Mouse (Mus musculus): ENCODE results near the gene Hist1h1d. TPM values are rescaled to one million over a fixed set of nuclear protein-coding genes. Genes with fewer than 3 reads are reported as not detected.
"Not testable (repeated sequence)": the region's sequence is repeated elsewhere in the genome, so short reads cannot be mapped to it uniquely, and the experiment has no call there.

Gene Hist1h1d
- total and polyA plus RNA-seq, 2 experiments from 2014 or later: 0.04 to 23.4 TPM

DNA sequence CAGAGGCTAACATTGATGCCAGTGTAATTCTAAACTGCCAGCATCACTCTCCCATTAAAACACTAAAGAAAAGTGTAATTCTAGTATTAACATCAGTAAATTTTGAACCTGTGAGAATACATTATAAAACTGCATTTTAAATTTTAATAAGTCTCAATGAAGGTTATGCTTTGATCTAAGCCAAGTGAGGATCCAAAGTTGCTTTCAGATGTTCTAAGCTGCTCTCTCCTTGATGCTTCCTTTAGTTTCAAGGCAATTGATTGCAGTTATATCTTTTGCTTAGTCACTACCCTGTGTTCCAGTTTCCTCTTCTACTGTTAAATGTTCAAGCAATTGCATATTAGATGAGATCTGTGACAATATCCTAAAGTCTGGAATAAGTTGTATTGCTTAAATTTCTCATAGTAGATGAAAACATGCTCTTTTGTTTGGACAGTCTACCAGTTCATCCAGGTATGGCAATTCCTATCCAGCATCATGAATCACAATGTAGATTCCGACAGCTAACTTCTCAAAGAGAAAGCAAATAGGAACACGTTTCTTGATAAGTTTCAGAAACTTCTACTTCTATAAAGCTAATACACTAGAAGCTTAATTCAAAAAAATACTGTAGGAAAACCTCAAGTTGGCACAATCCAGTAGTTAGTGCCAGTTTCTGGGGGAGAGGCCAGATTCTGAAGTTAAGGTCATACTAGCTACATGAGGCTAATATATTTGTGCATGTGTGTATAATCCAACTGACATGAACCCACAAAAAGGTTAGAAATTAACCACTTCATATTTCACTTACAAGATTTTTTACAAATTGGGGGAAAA lies 19.4 kb downstream of the Hist1h1d start:
- no peaks in the 10 kb centered on the region for H3K27me3 ChIP-seq (ENCODE audit: insufficient read depth, low read length)
- 0 out of 2 replicates have a peak overlapping the region, but pooled peaks have one; percentile 20 for H3K9ac ChIP-seq (replicated peaks; ENCODE audit: low read length, poor library complexity, severe bottlenecking)
- 0 out of 2 replicates have a peak, but pooled peaks cover 8% of the 10 kb centered on the region for H3K4me1 ChIP-seq (ENCODE audit: insufficient read depth, low read length)
- H3K36me3 ChIP-seq (ENCODE audit: insufficient read depth, low read length): no peaks in the 10 kb centered on the region
- 45% methylated on average over 2 of the region's 2 CpGs for WGBS
- H3K4me2 ChIP-seq (ENCODE audit: low read depth, low read length, poor library complexity, severe bottlenecking): peak overlapping the region; percentile 52
- no peaks in the 10 kb centered on the region for H3K9me3 ChIP-seq (ENCODE audit: low read length)
- H3K4me3 ChIP-seq (ENCODE audit: low read depth, low read length): peak overlapping the region; percentile 39; the same call in 1 of the 2 replicates
- DNase-seq (ENCODE audit: low spot score) (no peak), ATAC-seq (ENCODE audit: low FRiP score) (no peak)
- H3K27ac ChIP-seq (ENCODE audit: low read depth, low read length): no peak overlapping the region
- TF ChIP-seq CTCF (IDR thresholded peaks at IDR 0.05): no peak

- H3K9ac ChIP-seq (replicated peaks; ENCODE audit: low read length, poor library complexity, severe bottlenecking); DNase-seq (ENCODE audit: low spot score): not testable (repeated sequence)
- 12% methylated on average over 18 of the region's 20 CpGs for WGBS
Measured at GRCm38 (mm10) chr13:23573034-23573897, 20.2 kb downstream of the Hist1h1d start.

DNA sequence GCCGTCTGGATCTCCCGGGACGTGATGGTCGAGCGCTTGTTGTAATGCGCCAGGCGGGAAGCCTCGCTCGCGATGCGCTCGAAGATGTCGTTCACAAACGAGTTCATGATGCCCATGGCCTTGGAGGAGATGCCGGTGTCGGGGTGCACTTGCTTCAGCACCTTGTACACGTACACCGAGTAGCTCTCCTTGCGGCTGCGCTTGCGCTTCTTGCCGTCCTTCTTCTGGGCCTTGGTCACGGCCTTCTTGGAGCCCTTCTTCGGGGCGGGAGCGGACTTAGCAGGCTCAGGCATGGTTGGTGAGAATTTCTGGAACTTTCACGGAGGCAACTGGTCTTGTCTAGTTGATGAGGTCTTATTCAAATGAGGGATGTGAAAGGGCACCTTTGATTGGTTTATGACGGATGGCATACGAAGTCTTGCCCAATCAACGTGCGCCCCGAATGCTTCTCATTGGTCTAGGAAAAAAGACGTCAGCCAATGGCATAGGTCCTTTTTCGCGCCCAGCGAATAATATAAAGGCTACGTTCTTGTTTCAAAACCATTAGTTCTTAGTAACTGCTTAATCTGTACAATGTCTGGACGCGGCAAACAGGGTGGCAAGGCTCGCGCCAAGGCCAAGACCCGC lies 20.9 kb downstream of the Hist1h1d start, which contains the start of the genes Hist1h2bf and Hist1h2ad:
Gene Hist1h2bf, minus strand, starts transcription at position 299 of the 627 bp plus-strand sequence.
Gene Hist1h2ad, plus strand, starts transcription at position 484 of the 627 bp plus-strand sequence.
- H3K27me3 ChIP-seq (ENCODE audit: insufficient read depth, low read length); H3K36me3 ChIP-seq (ENCODE audit: insufficient read depth, low read length); H3K9ac ChIP-seq (replicated peaks; ENCODE audit: low read length, poor library complexity, severe bottlenecking); H3K4me1 ChIP-seq (ENCODE audit: insufficient read depth, low read length); H3K9me3 ChIP-seq (ENCODE audit: low read length): not testable (repeated sequence)
- ATAC-seq (ENCODE audit: low FRiP score) (peak; percentile 93), DNase-seq (ENCODE audit: low spot score) (peak; percentile 99)
- H3K4me3 ChIP-seq (ENCODE audit: low read depth, low read length): peak within 1 kb of the TSS; percentile 38
- peak within 1 kb of the TSS; percentile 67 for H3K27ac ChIP-seq (ENCODE audit: low read depth, low read length)
- under 1% methylated on average over 22 of the region's 42 CpGs for WGBS
- peak within 1 kb of the TSS; percentile 54 for H3K4me2 ChIP-seq (ENCODE audit: low read depth, low read length, poor library complexity, severe bottlenecking)

More at GRCm38 (mm10) chr13:23573034-23573897, 20.2 kb downstream of the Hist1h1d start:
- Histone ChIP-seq H3K27ac (ENCODE audit: low read depth, low read length) (peak overlapping the region; percentile 47; the same call in 1 of the 2 replicates), H3K4me3 (ENCODE audit: low read depth, low read length) (peak overlapping the region; percentile 30; the same call in 1 of the 2 replicates), H3K4me2 (ENCODE audit: low read depth, low read length, poor library complexity, severe bottlenecking) (peak overlapping the region; percentile 54)
- not testable (repeated sequence) for H3K36me3 ChIP-seq (ENCODE audit: insufficient read depth, low read length); H3K4me1 ChIP-seq (ENCODE audit: insufficient read depth, low read length); H3K9me3 ChIP-seq (ENCODE audit: low read length); H3K27me3 ChIP-seq (ENCODE audit: insufficient read depth, low read length); ATAC-seq (ENCODE audit: low FRiP score)

- not testable (repeated sequence) for H3K36me3 ChIP-seq (ENCODE audit: insufficient read depth, low read length); H3K4me1 ChIP-seq (ENCODE audit: insufficient read depth, low read length); H3K9ac ChIP-seq (replicated peaks; ENCODE audit: low read length, poor library complexity, severe bottlenecking); DNase-seq (ENCODE audit: low spot score); H3K27me3 ChIP-seq (ENCODE audit: insufficient read depth, low read length); H3K9me3 ChIP-seq (ENCODE audit: low read length)
- WGBS: under 1% methylated on average over 6 of the region's 39 CpGs
- Histone ChIP-seq H3K4me2 (ENCODE audit: low read depth, low read length, poor library complexity, severe bottlenecking) (peak overlapping the region; percentile 54), H3K27ac (ENCODE audit: low read depth, low read length) (peak overlapping the region; percentile 67), H3K4me3 (ENCODE audit: low read depth, low read length) (peak overlapping the region; percentile 30)
- ATAC-seq (ENCODE audit: low FRiP score): peak; percentile 45
Measured at GRCm38 (mm10) chr13:23574546-23575170, 21.6 kb downstream of the Hist1h1d start.

- WGBS: under 1% methylated on average over 18 of the region's 18 CpGs
Measured at GRCm38 (mm10) chr13:23575271-23575851, 22.3 kb downstream of the Hist1h1d start, which contains the start of gene Hist1h3d. TSS of gene Hist1h3d (plus strand) at chr13:23575763.

GRCm38 (mm10) chr13:23575864-23576313 lies 22.8 kb downstream of the Hist1h1d start:
- H3K36me3 ChIP-seq (ENCODE audit: insufficient read depth, low read length); H3K9me3 ChIP-seq (ENCODE audit: low read length); H3K4me1 ChIP-seq (ENCODE audit: insufficient read depth, low read length); H3K27me3 ChIP-seq (ENCODE audit: insufficient read depth, low read length); DNase-seq (ENCODE audit: low spot score); ATAC-seq (ENCODE audit: low FRiP score): not testable (repeated sequence)
- H3K27ac ChIP-seq (ENCODE audit: low read depth, low read length): peak overlapping the region; percentile 47; the same call in 1 of the 2 replicates
- 0 out of 2 replicates have a peak overlapping the region, but pooled peaks have one; percentile 33 for H3K9ac ChIP-seq (replicated peaks; ENCODE audit: low read length, poor library complexity, severe bottlenecking)
- peak overlapping the region; percentile 38 for H3K4me3 ChIP-seq (ENCODE audit: low read depth, low read length)
- WGBS: 0% methylated on average over 9 of the region's 40 CpGs
- H3K4me2 ChIP-seq (ENCODE audit: low read depth, low read length, poor library complexity, severe bottlenecking): peak overlapping the region; percentile 53

More at GRCm38 (mm10) chr13:23575271-23575851, 22.3 kb downstream of the Hist1h1d start, which contains the start of gene Hist1h3d:
- Histone ChIP-seq H3K36me3 (ENCODE audit: insufficient read depth, low read length) (no peaks in the 10 kb centered on the region), H3K9me3 (ENCODE audit: low read length) (no peaks in the 10 kb centered on the region), H3K4me2 (ENCODE audit: low read depth, low read length, poor library complexity, severe bottlenecking) (peak within 1 kb of the TSS; percentile 53), H3K27ac (ENCODE audit: low read depth, low read length) (peak within 1 kb of the TSS; percentile 67), H3K4me1 (ENCODE audit: insufficient read depth, low read length) (0 out of 2 replicates have a peak, but pooled peaks cover 8% of the 10 kb centered on the region), H3K27me3 (ENCODE audit: insufficient read depth, low read length) (no peaks in the 10 kb centered on the region), H3K9ac (replicated peaks; ENCODE audit: low read length, poor library complexity, severe bottlenecking) (0 out of 2 replicates have a peak within 1 kb of the TSS, but pooled peaks have one; percentile 33), H3K4me3 (ENCODE audit: low read depth, low read length) (peak within 1 kb of the TSS; percentile 38)
- no peak for TF ChIP-seq CTCF (IDR thresholded peaks at IDR 0.05)
- DNase-seq (ENCODE audit: low spot score): peak; percentile 93
- ATAC-seq (ENCODE audit: low FRiP score): peak; percentile 63

All from midbrain, postnatal 0 days (tissue).